Mouse (Mus musculus) C2C12 (cell line): Measurements from ENCODE around the gene Arhgap1.

Source experiments
- CEBPB ChIP-seq: IDR thresholded peaks from one replicate; pipeline ENCODE4 v1.6.1; 2011; ENCODE audit warnings: low read depth, mild to moderate bottlenecking, control low read depth, moderate library complexity
- CTCF ChIP-seq: IDR thresholded peaks from one replicate; pipeline ENCODE4 v1.5.1; 2011; ENCODE audit not compliant: control insufficient read depth, insufficient read depth, insufficient read length
- FOSL1 ChIP-seq: IDR thresholded peaks from one replicate; pipeline ENCODE4 v1.8.0; 2011; ENCODE audit warnings: mild to moderate bottlenecking, low read length; ENCODE audit not compliant: poor library complexity, insufficient read depth, severe bottlenecking
- MAX ChIP-seq: IDR thresholded peaks from one replicate; pipeline ENCODE4 v1.6.1; 2011; ENCODE audit warnings: mild to moderate bottlenecking, control low read depth
- MYOG ChIP-seq: IDR thresholded peaks from one replicate; pipeline ENCODE4 v1.6.1; 2011; ENCODE audit not compliant: control insufficient read depth, insufficient read length; ENCODE audit errors: extremely low read depth
- USF1 ChIP-seq: IDR thresholded peaks from one replicate; pipeline ENCODE4 v1.6.1; 2011; ENCODE audit warnings: low read depth, mild to moderate bottlenecking, control low read depth, moderate library complexity

GRCm38 (mm10) chr2:91635486-91635885 lies 14.2 kb upstream of the Arhgap1 start:
- TF ChIP-seq CTCF = no peak
- TF ChIP-seq USF1 = no peak
- no peak for TF ChIP-seq CEBPB
- no peak for TF ChIP-seq MAX
- TF ChIP-seq MYOG = no peak
- TF ChIP-seq FOSL1 = no peak
